Mouse (Mus musculus) G1E (cell line): ENCODE results near the gene P3h4.

ENCODE experiments used
- CTCF ChIP-seq: IDR thresholded peaks from 2 replicates; pipeline ENCODE4 v1.5.1; 2012; ENCODE audit warnings: low read depth, low read length, inconsistent platforms, mixed read lengths
- GATA2 ChIP-seq: IDR thresholded peaks from 2 replicates; pipeline ENCODE4 v1.6.1; 2012; ENCODE audit warnings: low read depth, low read length, inconsistent platforms, borderline replicate concordance

DNA sequence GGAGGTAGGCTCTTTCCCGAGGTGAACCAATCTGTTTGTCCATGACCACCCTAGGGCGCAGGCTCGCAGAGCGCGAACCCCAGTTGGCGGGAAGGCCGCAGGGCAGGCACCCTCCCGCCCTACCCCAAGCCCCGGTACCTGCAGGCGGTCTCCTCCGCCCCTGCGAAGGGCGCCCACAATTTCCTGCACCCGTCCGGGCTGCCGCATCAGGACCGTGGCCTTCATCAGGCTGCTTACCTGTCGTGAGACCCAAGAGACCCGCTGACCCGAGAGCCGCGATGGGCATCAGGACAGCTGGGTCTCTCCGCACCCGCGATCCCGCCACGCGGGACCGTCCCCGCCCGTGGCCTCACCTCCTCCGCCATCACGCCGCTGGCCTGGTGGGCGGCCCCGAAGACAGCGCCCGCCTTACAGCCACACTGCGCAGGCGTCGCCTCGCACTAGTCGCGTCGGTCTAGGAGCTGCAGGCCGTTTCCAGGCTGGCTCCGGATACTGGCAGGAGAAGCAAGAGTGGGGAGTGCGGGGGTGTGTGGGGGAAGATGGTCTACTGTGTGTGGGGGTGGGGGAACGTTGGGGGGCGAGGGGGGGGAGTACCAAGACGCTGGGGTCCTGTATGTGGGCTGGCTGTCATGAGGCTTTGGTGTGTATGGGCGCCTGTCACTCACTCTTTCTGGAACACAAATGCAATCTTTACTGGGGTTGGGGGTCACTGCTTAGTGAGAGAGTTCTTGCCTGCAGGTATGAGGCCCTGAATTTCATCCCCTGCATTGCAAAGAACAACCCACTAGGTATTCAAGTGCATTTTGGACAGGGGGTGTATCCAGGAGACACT lies 26.3 kb upstream of the P3h4 start:
- no peak for TF ChIP-seq CTCF
- no peak for TF ChIP-seq GATA2
